Mouse (Mus musculus): ENCODE measurements around the gene Padi2.

Gene Padi2

DNA sequence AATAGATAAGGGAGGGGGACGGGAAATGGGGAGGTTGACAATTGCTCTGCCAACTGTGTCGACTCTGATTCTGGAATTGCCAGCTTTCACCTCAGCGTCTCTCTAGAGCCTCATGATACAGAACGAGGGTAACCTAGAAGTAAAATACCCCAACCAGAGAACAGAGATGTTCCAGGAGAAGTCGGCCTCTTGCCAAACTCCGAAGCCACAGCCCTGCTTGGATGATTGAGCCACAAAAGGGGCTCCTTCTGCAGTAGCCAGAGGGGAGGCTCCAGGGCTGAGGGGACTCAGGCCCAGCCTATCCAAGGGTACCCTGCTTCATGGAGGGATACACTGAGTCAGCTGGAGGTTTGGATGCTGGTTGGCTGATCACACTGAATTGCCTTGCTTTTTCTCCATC is 52.2 kb downstream of the Padi2 start:
- no peak for DNase-seq (ENCODE audit: low read depth, low spot score)

DNA sequence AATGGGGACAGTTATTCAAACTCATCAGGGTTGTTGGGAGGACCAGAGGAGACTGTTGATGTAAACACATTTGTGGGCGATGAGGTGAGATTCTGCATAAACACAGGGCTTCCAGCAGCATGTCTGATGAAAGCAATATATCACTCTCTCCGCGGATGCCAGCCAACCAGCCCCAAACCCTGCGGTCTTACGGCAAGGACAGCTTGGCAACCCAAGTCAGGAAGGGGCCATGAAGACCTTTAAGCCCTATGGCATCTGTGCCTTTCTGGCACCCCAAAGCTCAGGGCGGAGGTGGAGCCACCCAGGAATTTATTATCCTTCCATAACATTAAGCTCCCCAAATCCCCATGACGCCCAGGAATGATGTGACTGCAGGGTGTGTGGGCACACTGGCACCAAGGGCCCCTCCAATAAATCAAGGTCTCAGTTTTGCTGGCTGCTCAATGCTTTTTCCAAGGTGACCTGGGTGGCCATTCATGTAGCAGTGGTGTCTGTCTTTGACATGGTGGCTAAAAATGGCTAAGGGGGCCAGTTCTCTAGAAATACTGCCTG is 53.1 kb downstream of the Padi2 start:
- no peak for DNase-seq (ENCODE audit: low read depth, low spot score)

DNA sequence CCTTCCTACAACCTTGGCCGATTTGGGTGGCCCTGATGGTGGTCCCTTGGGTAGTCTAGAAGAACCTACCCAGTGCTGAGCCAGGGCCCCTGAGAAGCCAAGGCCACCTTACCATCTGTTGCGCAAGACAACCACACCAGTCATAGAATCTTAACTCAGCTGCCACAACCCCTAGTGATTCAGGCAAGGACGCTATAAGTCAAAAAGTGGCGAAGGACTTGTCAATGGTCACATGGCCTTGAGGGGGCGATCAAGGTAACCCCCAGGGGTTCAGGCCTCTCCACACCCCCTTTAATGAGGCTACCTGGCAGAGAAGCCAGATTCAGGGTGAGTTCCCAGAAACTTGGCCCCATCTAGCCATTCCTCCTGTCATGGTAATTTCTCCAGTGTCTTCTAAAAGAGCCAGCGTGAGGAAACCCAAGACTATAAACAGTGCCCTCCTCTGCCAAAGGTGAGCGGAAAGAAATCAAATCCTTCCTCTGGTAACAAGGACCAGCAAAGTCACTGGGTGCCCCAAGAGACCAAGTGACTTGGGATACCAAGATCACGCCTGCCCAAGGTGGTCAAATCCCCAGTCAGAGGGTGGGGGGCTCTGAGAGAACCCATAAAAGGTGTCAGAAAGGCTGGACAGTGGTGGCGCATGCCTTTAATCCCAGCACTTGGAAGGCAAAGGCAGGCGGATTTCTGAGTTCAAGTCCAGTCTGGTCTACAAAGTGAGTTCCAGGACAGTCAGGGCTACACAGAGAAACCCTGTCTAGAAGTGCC is 53.8 kb downstream of the Padi2 start:
- DNase-seq (ENCODE audit: low read depth, low spot score): no peak

DNA sequence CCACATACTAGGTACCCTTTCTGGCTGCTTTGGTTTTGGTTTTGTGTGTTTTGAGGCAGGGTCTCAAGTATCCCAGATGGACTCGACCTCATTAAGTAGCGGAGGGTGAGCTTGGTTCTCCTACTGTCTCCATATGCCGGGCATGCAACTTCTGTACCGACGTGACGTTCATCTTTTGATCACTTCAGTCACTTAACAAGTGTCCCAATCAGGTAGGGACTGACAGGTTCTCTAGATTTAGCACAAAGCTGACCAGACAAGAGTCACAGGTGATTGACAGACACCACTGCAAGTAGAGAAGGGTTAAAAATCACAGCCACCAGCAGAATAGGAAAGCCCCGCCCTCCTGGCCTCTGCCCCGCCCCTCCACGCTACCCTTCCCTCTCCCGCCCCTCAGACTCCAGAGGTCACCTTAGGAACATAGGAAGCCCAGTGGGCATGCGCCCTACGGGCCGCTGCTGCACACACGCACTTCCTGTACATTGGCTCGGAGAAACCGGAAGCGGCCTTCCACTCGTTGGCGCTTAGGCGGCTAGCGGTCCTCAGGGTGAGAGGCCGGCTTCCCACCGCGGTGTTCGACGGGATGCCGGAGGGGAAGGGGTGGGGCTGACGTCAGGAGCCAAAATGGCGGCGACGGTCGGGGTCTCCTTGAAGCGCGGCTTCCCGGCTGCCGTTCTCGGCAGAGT is 54.8 kb downstream of the Padi2 start, which contains the start of gene Sdhb:
Gene Sdhb (plus strand): TSS at position 423 of the 686 bp plus-strand sequence.
- DNase-seq (ENCODE audit: low read depth, low spot score): peak; percentile 97

DNA sequence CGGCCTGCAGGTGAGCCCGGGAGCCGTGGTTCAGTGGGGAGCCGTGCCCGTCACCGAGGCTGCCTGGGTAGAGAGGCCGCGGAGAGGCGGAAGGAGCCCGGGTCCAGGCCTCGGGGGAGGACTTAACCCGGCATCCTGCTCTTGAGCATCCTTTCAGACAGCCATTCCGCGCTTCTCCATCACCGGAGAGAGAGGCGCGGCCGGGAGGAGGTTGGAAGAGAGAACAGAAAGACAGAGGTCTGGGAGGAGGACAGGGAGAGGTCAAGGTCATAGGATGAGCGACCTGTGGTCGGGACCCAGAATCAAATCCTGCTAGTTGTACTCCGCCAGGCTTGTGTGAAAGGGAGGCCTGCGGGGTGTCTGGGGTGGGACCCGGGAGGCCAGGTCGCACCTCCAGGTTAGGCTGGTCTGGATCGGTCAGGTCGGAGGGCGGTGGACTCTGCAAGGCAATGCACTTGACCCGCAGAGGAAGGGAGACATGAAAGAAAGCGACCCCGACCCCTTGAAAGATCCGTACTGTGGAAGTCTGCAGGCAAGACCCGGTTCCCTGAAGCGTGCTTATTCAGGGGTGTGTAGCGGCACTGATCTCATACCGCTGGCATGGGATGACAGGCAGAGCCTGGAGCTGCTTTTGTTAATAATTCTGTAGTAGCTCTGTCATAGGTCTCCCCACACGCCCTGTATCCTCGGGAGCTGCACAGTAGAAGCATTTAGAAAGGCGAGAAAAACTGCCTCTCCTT is 55.5 kb downstream of the Padi2 start:
- DNase-seq (ENCODE audit: low read depth, low spot score): no peak

DNA sequence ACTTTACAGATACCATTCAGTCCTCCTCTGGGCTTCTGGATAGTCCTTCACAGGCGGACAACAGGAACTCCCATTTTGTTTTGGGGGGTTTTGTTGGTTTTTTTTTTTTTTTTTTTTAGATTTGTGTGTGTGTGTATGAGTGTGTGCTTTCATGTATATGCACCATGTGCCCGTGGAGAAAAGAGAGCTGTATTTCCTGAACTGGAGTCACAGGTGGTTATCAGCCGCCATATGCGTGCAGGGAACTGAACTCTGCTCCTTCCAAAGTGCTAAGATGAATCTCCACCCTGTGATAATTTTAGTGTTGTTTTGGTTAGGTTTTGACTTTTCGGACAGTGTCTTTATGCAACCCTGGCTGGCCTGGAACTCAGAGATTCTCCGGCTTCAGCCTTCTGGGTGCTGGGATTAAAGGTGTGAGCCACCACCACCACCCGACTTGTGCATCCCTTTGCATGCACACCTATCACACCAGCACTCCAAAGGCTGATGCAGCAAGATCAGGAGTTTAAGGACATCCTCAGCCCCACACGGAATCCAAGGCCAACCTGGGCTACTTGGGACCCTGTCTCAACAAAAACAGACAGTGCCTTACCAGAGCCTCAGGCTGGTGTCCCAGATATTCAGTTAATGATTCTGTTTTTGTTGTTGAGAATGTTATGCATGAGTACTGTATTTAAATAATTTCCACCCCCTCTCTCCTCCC is 56.2 kb downstream of the Padi2 start:
- DNase-seq (ENCODE audit: low read depth, low spot score): no peak

DNA sequence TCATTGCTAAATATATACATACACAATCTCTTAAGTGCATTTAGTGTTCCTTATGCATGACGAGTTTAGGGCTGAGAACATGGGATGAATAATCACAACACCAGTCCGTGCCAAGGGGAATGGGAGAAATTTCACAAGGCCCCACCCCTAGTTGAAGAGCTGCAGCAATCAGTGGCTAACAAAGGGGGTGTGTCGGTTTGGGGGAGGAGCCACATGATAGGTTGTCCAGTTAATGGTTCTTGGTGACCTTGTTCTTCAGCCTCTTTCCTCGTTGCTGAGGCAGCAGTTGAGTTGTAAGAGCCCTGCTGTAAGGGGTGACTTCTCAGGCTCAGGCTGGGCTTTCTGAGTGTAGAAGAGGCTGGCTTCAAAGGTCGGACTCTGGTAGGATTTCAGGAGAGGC is 56.8 kb downstream of the Padi2 start:
- DNase-seq (ENCODE audit: low read depth, low spot score): no peak

DNA sequence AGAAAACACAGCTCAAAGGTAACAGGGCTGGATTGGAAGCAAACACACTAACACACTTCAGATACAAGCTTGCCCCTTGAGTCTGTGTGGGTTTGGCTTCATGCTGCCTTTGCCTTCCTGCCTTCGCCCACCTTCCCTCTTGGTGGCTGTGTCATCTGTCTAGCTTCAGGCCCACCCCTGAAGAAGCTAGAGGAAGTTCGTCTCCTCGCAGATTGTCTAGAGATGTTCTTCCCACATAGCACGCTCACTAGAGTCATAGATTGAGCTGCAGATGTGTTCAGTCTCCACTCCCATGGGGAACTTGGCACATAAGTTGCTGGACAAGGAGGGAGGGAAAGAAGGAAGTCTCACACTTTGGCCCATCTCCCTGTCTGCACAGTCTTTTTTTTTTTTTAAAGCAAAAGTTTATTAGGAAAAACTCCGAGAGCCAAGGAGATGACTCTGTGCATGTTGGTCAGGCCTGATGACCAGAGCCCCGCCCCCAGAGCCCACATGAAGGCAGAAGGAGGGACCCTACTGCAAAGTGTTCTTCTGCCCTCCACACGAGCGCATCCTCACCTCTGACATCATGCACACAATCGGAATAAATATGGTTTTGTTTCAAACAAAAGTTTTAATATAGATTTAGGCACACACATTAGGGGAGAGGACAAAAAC is 57.9 kb downstream of the Padi2 start:
- no peak for DNase-seq (ENCODE audit: low read depth, low spot score)

DNA sequence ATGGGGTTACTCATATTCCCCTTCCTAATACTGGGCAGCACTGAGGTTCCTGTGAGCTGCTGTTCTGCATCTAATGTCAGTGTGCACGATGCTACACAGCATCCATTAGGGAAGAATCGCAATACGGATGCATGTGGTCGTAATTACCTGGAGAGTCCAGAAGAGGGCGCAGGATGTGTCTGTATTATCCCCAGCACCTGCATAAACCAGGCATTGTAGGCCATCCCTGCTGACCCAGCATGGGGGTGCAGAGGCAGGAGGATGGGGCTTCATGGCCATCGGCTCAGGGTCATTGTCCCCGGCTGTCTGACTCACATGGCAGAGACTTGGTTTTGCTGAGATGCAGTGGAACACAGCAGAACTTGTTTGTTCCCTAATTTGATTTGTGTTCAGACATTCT is 58.5 kb downstream of the Padi2 start:
- peak; percentile 65 for DNase-seq (ENCODE audit: low read depth, low spot score)

DNA sequence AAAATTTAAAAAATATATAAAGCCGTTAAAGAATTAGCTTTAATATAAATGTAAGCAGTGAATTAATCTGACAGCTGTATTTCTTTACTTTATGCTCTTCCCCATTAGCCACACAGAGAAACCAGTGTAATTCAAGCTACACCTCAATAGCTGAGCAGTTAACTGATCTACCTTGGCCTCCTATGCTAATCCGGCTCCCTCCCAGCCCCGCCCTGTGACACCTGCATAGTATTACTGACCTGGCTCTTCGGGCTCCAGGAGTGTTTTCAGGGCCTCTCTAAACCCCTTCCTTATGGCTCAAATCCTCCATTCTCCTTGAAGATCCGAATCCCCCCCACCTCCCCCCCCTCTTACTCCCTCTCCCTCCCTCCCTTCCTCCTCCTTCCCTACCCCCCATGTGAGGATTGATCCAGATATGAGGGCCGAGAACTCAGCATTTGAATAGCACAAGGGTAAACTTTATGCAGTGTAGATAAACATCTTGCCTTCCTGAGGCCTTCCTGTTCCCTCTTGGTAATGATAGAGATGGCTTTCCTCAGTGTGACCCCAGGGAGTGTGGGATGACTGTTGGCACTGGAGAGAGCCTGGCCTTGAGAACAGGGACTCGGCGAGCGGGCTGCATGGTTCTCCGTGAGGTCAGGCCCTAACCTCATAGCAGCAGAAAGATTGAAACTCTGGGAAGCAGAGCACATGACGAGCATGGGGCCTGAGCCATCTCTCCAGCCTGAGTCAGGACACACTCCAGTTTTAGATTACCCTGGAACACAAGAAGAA is 61.4 kb downstream of the Padi2 start:
- no peak for DNase-seq (ENCODE audit: low read depth, low spot score)

DNA sequence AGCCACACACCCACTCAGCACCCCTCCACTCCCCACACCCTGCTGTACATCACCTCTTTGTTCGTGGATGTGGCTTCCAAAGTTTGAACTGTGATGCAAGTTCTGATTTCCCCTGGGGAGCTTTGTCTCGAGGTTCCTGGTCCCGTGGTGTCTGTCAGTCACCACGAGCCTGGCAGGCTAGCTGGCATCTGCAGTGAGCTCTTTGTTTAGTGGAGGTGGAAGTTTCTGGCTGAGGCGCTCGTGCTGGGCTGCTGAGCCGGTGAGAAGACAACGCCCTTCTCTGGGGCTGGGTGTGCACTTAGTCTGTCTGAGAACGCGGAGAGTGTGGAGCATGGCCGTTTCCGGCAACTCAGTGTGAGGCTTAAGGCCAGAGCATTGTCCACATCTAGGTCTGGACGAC is 65.5 kb downstream of the Padi2 start:
- DNase-seq (ENCODE audit: low read depth, low spot score): no peak

DNA sequence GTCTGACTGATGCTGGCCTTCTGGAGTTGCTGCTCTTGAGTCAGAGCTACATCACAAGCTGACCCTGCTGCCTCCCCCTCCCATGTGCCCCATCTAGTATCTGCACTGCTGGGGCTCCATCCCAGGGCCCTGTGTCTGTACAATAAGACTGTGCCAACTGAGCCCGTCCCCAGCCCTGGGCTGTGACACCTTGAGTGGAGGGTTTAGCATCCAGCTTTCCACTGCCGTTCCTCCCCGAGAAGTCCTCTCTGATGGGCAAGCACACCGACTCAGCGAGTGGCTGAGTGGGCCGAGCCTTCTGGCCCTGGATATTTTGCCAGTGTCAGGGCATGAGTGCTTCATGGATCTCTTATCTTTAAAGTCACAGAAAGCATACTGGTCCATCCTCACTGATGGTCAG is 68.3 kb downstream of the Padi2 start:
- DNase-seq (ENCODE audit: low read depth, low spot score): no peak

DNA sequence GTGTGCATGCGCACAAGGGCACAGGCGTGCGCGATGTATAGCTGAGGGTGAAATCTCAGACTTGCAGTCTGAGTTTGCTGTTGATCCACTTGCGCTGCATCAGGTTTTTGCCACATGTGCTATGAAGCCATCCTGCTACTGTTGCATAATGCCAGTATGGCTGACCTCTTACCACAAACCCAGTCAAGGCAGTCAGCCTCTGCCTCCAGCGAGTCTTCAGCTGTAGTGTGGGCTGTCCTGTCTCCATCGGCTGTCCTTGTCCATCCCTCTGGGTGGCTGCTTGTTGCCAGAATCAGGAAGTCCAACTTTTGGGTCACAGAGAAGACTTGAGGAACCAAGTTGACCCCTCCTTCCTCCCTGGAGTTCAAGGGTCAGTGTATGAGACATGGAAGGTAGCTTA is 69.2 kb downstream of the Padi2 start:
- DNase-seq (ENCODE audit: low read depth, low spot score): no peak

DNA sequence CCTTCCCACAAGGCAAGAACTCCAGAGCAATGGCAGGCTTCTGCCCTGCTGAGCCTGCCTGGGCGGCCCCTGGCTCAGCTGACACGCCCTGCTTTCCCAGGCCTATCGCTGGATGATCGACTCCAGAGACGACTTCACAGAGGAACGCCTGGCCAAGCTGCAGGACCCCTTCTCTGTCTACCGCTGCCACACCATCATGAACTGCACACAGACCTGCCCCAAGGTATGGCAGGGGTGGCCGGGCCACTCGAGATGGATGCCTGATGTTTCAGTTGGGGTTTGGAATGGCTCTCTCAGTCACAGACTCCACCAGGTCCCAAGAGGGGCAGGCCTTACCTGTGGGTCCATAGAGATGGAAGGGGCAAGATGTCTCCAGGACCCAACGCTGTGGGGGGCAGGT is 71.1 kb downstream of the Padi2 start:
- DNase-seq (ENCODE audit: low read depth, low spot score): no peak

DNA sequence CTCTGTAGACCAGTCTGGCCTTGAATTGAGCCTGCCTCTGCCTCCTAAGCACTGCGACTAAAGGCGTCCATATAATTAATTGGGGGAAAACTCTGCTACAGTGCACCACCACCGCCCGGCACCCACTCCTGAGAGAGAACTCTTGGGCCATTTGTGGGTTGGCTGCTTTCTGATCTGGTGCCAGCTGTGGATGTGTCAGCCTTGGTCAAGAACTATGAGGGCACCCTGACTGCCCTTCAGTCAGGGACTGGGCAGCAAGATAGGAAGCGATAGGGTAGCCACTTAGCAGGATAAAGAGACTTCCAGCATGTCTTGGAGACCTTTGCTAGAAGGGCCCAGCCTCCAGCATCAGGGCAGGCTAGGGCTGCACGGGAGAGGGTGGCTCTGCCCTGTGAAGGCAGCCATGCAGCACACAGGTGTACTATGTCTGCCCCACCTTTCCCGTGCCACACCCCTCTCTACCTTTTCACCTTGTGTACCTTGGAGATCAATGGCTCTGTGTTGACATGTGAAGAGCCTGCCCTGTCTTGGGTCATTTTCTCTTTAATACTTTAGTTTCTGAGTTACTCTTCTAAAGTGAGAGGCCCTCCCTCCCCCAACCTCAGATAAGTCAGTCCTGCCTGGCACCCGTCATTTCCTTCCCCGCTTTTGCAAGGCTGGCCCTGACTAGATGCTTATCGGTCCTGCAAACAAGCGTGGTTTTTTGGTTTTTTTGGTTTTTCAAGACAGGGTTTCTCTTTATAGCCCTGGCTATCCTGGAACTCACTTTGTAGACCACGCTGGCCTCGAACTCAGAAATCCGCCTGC is 71.9 kb downstream of the Padi2 start:
- no peak for DNase-seq (ENCODE audit: low read depth, low spot score)

DNA sequence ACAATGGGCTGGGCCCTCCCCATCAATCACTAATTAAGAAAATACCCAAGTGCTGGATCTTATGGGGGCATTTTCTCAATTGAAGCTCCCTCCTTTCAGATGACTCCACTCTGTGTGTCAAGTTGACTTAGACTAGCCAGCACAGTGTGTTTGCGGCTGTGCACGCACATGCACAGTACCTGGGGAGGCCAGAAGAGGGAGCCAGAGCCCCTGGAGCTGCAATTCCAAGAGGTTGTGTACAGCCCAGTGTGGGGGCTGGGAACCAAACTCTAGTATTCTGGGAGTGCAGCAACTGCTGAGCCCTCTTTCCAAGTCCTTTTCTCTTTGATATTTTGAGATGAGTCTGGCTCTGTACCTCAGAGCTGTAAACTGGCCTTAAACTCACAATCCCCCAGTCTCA is 75.5 kb downstream of the Padi2 start:
- DNase-seq (ENCODE audit: low read depth, low spot score): no peak

DNA sequence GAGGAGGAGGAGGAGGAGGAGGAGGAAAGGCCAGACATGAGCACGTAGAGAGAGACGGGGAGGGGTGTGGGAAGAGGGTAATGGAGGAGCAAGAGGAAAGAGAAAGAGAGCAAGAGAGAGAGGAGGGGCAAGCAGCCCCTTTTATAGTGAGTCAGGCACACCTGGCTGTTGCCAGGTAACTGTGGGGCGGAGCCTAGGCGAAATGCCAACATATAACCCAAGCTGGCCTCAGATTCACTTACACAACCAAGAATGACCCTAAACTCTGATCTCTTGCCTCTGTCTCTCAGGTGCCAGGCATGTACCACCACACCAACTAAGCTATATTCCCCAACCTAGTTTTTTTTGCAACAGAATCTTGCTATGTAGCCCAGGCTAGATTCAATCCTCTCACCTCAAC is 76.7 kb downstream of the Padi2 start:
- no peak for DNase-seq (ENCODE audit: low read depth, low spot score)

DNA sequence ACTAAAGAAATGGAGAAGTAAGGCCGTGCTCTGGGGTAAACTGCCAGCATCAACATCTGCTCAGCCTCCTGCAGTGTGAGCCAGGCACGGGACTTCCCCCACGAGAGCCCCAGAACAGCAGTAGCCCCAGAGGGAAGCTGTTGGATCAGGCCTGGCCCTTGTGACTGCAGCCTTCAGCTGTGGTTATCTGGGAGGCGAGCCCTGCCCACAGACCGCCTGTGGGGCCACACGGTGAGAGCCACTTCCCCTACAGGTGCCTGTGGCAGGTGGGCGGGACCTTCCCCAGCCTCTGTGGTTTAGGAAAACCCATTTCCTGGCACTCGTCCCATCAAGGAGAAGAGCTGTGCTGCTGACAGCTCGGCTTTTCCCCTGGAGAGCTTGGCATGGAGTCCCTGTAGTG is 77.3 kb downstream of the Padi2 start:
- no peak for DNase-seq (ENCODE audit: low read depth, low spot score)

DNA sequence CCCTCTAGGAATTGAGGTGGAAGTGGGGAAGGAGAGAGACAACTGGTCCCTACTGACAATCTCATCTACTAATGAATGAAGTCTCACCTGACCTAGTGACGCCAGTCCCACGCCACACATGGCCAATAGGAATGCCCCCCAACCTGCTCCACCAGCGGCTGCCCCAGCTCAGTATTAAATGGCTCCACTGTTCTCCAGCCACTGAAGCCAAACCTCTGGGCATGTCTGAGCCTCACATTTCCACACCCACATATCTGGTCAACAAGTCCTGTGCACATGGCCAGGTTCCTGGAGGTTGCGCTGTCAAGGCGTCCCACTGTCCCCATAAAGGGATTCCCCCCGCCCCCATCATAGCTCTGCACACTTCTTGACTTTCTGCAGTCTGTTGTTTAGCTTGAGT is 78.4 kb downstream of the Padi2 start:
- DNase-seq (ENCODE audit: low read depth, low spot score): no peak

Measured in retina, postnatal 7 days (tissue).